Mouse (Mus musculus): ENCODE measurements around the gene Hmces. TPM values are rescaled to one million over a fixed set of nuclear protein-coding genes. Genes with fewer than 3 reads are reported as not detected.
A peak's percentile ranks its signal among the peaks of the same experiment; 100 is the strongest.

Gene Hmces
- polyA plus RNA-seq, 1 experiment from 2014 or later = 47.1 TPM

DNA sequence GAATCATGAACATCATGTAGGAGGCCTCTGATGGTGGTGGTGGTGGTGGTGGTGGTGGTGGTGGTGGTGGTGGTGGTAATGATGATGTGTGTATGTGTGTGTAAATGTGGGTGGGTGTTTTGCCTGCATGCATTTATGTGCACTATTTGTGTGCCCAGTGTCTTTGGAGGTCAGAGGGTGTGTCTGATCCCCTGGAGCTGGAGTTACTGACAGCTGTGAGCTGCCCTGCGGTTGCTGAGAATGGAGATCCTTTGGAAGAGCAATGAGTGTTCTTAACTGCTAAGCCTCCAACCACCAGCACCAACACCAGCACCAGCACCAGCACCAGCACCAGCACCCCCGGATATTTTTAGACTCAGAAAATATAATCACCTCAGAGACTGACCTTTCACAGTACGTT lies 31.5 kb upstream of the Hmces start:
- no peaks in the 10 kb centered on the region for H3K36me3 ChIP-seq (ENCODE audit: insufficient read depth, low read length)
- no peak overlapping the region for H3K9ac ChIP-seq (ENCODE audit: low read depth, low read length)
- no peak for DNase-seq (ENCODE audit: low spot score)
- no peak overlapping the region for H3K27ac ChIP-seq
- ATAC-seq (replicated peaks; ENCODE audit: low FRiP score, low read depth) = no peak
- WGBS = 78% methylated on average over 3 of the region's 3 CpGs
- no peak for TF ChIP-seq CTCF (IDR thresholded peaks at IDR 0.05; ENCODE audit: low read depth)
- H3K27me3 ChIP-seq (ENCODE audit: insufficient read depth, low read length) = no peaks in the 10 kb centered on the region
- no peak overlapping the region for H3K4me3 ChIP-seq (replicated peaks; ENCODE audit: low read depth, low read length)
- H3K4me2 ChIP-seq (ENCODE audit: low read length) = no peak overlapping the region
- no peaks in the 10 kb centered on the region for H3K4me1 ChIP-seq (replicated peaks; ENCODE audit: insufficient read depth, low read length)
- H3K9me3 ChIP-seq (replicated peaks; ENCODE audit: low read length) = no peaks in the 10 kb centered on the region

GRCm38 (mm10) chr6:87882816-87883215 lies 30.9 kb upstream of the Hmces start:
- no peaks in the 10 kb centered on the region for H3K4me1 ChIP-seq (replicated peaks; ENCODE audit: insufficient read depth, low read length)
- ATAC-seq (replicated peaks; ENCODE audit: low FRiP score, low read depth) (no peak), DNase-seq (ENCODE audit: low spot score) (no peak)
- no peak overlapping the region for H3K4me3 ChIP-seq (replicated peaks; ENCODE audit: low read depth, low read length)
- H3K27ac ChIP-seq = no peak overlapping the region
- H3K27me3 ChIP-seq (ENCODE audit: insufficient read depth, low read length) = no peaks in the 10 kb centered on the region
- no peak for TF ChIP-seq CTCF (IDR thresholded peaks at IDR 0.05; ENCODE audit: low read depth)
- no peak overlapping the region for H3K4me2 ChIP-seq (ENCODE audit: low read length)
- no peak overlapping the region for H3K9ac ChIP-seq (ENCODE audit: low read depth, low read length)
- H3K9me3 ChIP-seq (replicated peaks; ENCODE audit: low read length) = no peaks in the 10 kb centered on the region
- WGBS = 67% methylated on average over 4 of the region's 4 CpGs
- H3K36me3 ChIP-seq (ENCODE audit: insufficient read depth, low read length) = no peaks in the 10 kb centered on the region

- no peak overlapping the region for H3K27ac ChIP-seq
- H3K4me3 ChIP-seq (replicated peaks; ENCODE audit: low read depth, low read length) = no peak overlapping the region
- 81% methylated on average over 1 of the region's 1 CpGs for WGBS
Measured at GRCm38 (mm10) chr6:87886721-87887120, 27.0 kb upstream of the Hmces start.

GRCm38 (mm10) chr6:87887594-87888233 lies 26.0 kb upstream of the Hmces start, which contains the start of gene Copg1:
Copg1 (plus strand) TSS chr6:87887814.
- peak within 1 kb of the TSS; percentile 20 for H3K27ac ChIP-seq
- peaks cover 30% of the 10 kb centered on the region for H3K36me3 ChIP-seq (ENCODE audit: insufficient read depth, low read length)
- peak within 1 kb of the TSS; percentile 67 for H3K4me2 ChIP-seq (ENCODE audit: low read length)
- under 1% methylated on average over 31 of the region's 31 CpGs for WGBS
- peak within 1 kb of the TSS; percentile 61 for H3K9ac ChIP-seq (ENCODE audit: low read depth, low read length)
- peaks cover 7% of the 10 kb centered on the region for H3K4me1 ChIP-seq (replicated peaks; ENCODE audit: insufficient read depth, low read length)
- H3K4me3 ChIP-seq (replicated peaks; ENCODE audit: low read depth, low read length) = peak within 1 kb of the TSS; percentile 53
- H3K9me3 ChIP-seq (replicated peaks; ENCODE audit: low read length) = no peaks in the 10 kb centered on the region
- ATAC-seq (replicated peaks; ENCODE audit: low FRiP score, low read depth) = peak; percentile 95
- no peaks in the 10 kb centered on the region for H3K27me3 ChIP-seq (ENCODE audit: insufficient read depth, low read length)
- TF ChIP-seq CTCF (IDR thresholded peaks at IDR 0.05; ENCODE audit: low read depth) = peak; percentile 99
- DNase-seq (ENCODE audit: low spot score) = peak; percentile 99

More at GRCm38 (mm10) chr6:87886721-87887120, 27.0 kb upstream of the Hmces start:
- H3K4me1 ChIP-seq (replicated peaks; ENCODE audit: insufficient read depth, low read length) = peaks cover 7% of the 10 kb centered on the region
- ATAC-seq (replicated peaks; ENCODE audit: low FRiP score, low read depth) (no peak), DNase-seq (ENCODE audit: low spot score) (no peak)
- H3K36me3 ChIP-seq (ENCODE audit: insufficient read depth, low read length) = peaks cover 20% of the 10 kb centered on the region
- no peak overlapping the region for H3K9ac ChIP-seq (ENCODE audit: low read depth, low read length)
- H3K4me2 ChIP-seq (ENCODE audit: low read length) = no peak overlapping the region
- H3K27me3 ChIP-seq (ENCODE audit: insufficient read depth, low read length) = no peaks in the 10 kb centered on the region
- TF ChIP-seq CTCF (IDR thresholded peaks at IDR 0.05; ENCODE audit: low read depth) = no peak
- no peaks in the 10 kb centered on the region for H3K9me3 ChIP-seq (replicated peaks; ENCODE audit: low read length)

- H3K27me3 ChIP-seq (ENCODE audit: insufficient read depth, low read length) = no peaks in the 10 kb centered on the region
- no peaks in the 10 kb centered on the region for H3K9me3 ChIP-seq (replicated peaks; ENCODE audit: low read length)
- TF ChIP-seq CTCF (IDR thresholded peaks at IDR 0.05; ENCODE audit: low read depth) = no peak
- ATAC-seq (replicated peaks; ENCODE audit: low FRiP score, low read depth) (no peak), DNase-seq (ENCODE audit: low spot score) (no peak)
- H3K4me1 ChIP-seq (replicated peaks; ENCODE audit: insufficient read depth, low read length) = peaks cover 2% of the 10 kb centered on the region; the same call in 1 of the 2 replicates
- 89% methylated on average over 7 of the region's 7 CpGs for WGBS
- H3K36me3 ChIP-seq (ENCODE audit: insufficient read depth, low read length) = peaks cover 86% of the 10 kb centered on the region
- H3K27ac ChIP-seq = no peak overlapping the region
- no peak overlapping the region for H3K4me2 ChIP-seq (ENCODE audit: low read length)
- no peak overlapping the region for H3K9ac ChIP-seq (ENCODE audit: low read depth, low read length)
- no peak overlapping the region for H3K4me3 ChIP-seq (replicated peaks; ENCODE audit: low read depth, low read length)
Measured at GRCm38 (mm10) chr6:87893931-87894330, 19.8 kb upstream of the Hmces start.

DNA sequence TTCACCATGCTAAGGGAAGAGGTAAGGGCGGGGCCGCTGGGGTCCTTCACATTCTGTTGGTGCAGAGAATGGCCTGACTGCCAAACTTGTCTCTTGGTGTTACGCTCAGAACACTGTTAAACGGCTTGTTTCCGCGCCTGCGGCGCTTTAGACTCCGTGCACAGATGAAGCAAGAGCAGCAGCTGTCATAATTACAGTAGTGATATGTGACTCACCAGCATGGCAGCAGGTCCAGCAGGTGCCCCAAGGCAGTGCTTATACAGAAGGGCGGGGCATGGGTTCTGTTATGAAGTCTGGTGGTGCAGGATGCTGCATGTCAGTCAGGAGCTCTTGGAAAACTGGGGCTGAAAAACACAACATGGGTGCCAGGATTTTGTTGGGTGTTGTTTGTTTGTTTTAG lies 15.7 kb upstream of the Hmces start:
- no peaks in the 10 kb centered on the region for H3K9me3 ChIP-seq (replicated peaks; ENCODE audit: low read length)
- no peak for ATAC-seq (replicated peaks; ENCODE audit: low FRiP score, low read depth)
- H3K4me3 ChIP-seq (replicated peaks; ENCODE audit: low read depth, low read length) = no peak overlapping the region
- no peaks in the 10 kb centered on the region for H3K27me3 ChIP-seq (ENCODE audit: insufficient read depth, low read length)
- H3K4me1 ChIP-seq (replicated peaks; ENCODE audit: insufficient read depth, low read length) = no peaks in the 10 kb centered on the region
- DNase-seq (ENCODE audit: low spot score) = no peak
- no peak overlapping the region for H3K27ac ChIP-seq
- no peak overlapping the region for H3K9ac ChIP-seq (ENCODE audit: low read depth, low read length)
- no peak overlapping the region for H3K4me2 ChIP-seq (ENCODE audit: low read length)
- WGBS = 92% methylated on average over 10 of the region's 10 CpGs
- peaks cover 85% of the 10 kb centered on the region for H3K36me3 ChIP-seq (ENCODE audit: insufficient read depth, low read length)
- no peak for TF ChIP-seq CTCF (IDR thresholded peaks at IDR 0.05; ENCODE audit: low read depth)

Measured in kidney, postnatal 0 days (tissue).